Mouse (Mus musculus) adrenal gland, postnatal 0 days (tissue): Measurements from ENCODE around the gene Clec9a. TPM values are rescaled to one million over a fixed set of nuclear protein-coding genes. Genes with fewer than 3 reads are reported as not detected.

Experiments used
- polyA plus RNA-seq: library from polyadenylated mRNA; unstranded; fragments of >200 nt; fragmentation: Nextera tagmentation; extraction: Ambion mirVana; gene quantifications from 2 replicates; pipeline ENCODE4 v1.2.1, GENCODE M21; 2015

The Clec9a gene
- 0.20 and 0.23 TPM in 2 replicates for polyA plus RNA-seq

GRCm38 (mm10) chr6:129408562-129408961 lies at the start of gene Clec9a:
TSS of gene Clec9a (plus strand) at chr6:129408862.

GRCm38 (mm10) chr6:129385774-129386173 lies 22.9 kb upstream of the Clec9a start, which contains the start of gene Clec12b:
TSS of gene Clec12b (minus strand) at chr6:129385874.

GRCm38 (mm10) chr6:129396997-129397396 lies 11.7 kb upstream of the Clec9a start, which contains the start of gene Clec1b:
TSS of gene Clec1b (plus strand) at chr6:129397297.

GRCm38 (mm10) chr6:129451411-129452039 lies 42.9 kb downstream of the Clec9a start, which contains the start of gene Clec1a:
TSS of gene Clec1a (minus strand) at chr6:129452000.

Other genes starting within 250 kb of the Clec9a start
- 0.65 and 1.5 TPM in 2 replicates for gene Clec2d, start 228.2 kb upstream of the Clec9a start, polyA plus RNA-seq
- gene Cd69, start 133.4 kb upstream of the Clec9a start, polyA plus RNA-seq, result 0.18 and 0.19 TPM in 2 replicates
- gene 4922502D21Rik, start 77.1 kb upstream of the Clec9a start, polyA plus RNA-seq, result not detected in 2 replicates
- gene Clec12a, start 66.2 kb upstream of the Clec9a start, polyA plus RNA-seq, result 0.68 and 1.2 TPM in 2 replicates
- gene Clec12b, start 23.0 kb upstream of the Clec9a start, polyA plus RNA-seq, result 0.10 TPM in 1 of 2 replicates, not detected in the other
- 12.3 and 16.8 TPM in 2 replicates for gene Clec1b, start 11.6 kb upstream of the Clec9a start, polyA plus RNA-seq
- gene Clec1a, start 43.1 kb downstream of the Clec9a start, polyA plus RNA-seq, result 7.5 and 9.7 TPM in 2 replicates
- 0.17 TPM in 1 of 2 replicates, not detected in the other for gene Olr1, start 98.3 kb downstream of the Clec9a start, polyA plus RNA-seq
- 0.74 and 1.8 TPM in 2 replicates for gene Tmem52b, start 103.7 kb downstream of the Clec9a start, polyA plus RNA-seq
- gene Gabarapl1, start 124.3 kb downstream of the Clec9a start, polyA plus RNA-seq, result 103 and 115 TPM in 2 replicates
- not detected in 2 replicates for gene Klre1, start 169.0 kb downstream of the Clec9a start, polyA plus RNA-seq
- 1.2 and 3.5 TPM in 2 replicates for gene Klrd1, start 182.9 kb downstream of the Clec9a start, polyA plus RNA-seq
- 0.22 and 0.57 TPM in 2 replicates for gene Klrk1, start 215.0 kb downstream of the Clec9a start, polyA plus RNA-seq
- not detected in 2 replicates for gene Klrc3, start 234.5 kb downstream of the Clec9a start, polyA plus RNA-seq